ENCODE assay signal across 8 mouse cellular contexts in the genomic region with DNA sequence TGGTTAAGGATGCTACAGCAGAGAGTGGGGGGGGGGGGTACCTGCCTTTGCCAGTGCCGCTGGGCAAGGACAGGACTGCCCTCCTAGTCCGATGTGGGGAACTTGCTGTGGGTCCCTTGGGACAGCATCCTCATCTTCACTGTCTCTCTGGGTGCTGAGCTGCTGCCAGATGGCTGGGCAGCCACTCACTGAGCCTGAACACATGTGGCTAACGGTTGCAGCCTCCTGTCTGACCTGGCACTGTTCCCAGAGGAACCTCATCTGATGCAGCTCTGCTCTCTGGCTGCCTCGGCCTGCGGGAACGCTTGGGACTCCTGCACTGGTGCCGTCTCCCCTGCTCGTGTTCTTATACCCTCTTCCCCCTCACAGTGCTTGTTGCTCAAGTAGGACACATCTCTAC. TPM values are rescaled to one million over a fixed set of nuclear protein-coding genes. Genes with fewer than 3 reads are reported as not detected.
DNase-seq lines count a peak whose midpoint lies in the region; ATAC-seq and TF ChIP-seq lines count a peak whose summit lies in the region.

No protein-coding gene starts in this region.

- no peaks in the 10 kb centered on the region for H3K36me3 ChIP-seq in kidney, embryonic 14.5 days (ENCODE audit: control insufficient read depth, insufficient read depth, low read length)
- H3K36me3 ChIP-seq in ES-E14 (ENCODE audit: control insufficient read depth, insufficient read depth, low read length, poor library complexity, severe bottlenecking): no peaks in the 10 kb centered on the region
- no peaks in the 10 kb centered on the region for H3K36me3 ChIP-seq in heart, embryonic 16.5 days (ENCODE audit: control insufficient read depth, insufficient read depth)

- peak; percentile 48 for DNase-seq in kidney, adult 11 months
- DNase-seq in ES-E14 (ENCODE audit: low read depth, low spot score): no peak
- peak; percentile 65 to 73 for DNase-seq in cerebellum, postnatal 14 days
- peak; percentile 46 to 56 for DNase-seq in layer of hippocampus, postnatal 10 days (ENCODE audit: low spot score in 2 of 2)
- peak; percentile 49 for DNase-seq in right cerebral cortex, postnatal 14 days
- no peak for DNase-seq in thymus, adult 18-20 months

- no peaks in the 10 kb centered on the region for H3K9me3 ChIP-seq in kidney, embryonic 14.5 days (ENCODE audit: control insufficient read depth, low read length)
- H3K9me3 ChIP-seq in ES-E14 (ENCODE audit: control insufficient read depth, insufficient read depth, low read depth, low read length): no peaks in the 10 kb centered on the region
- H3K9me3 ChIP-seq in heart, embryonic 16.5 days (replicated peaks; ENCODE audit: control insufficient read depth, low read length): no peaks in the 10 kb centered on the region

- H3K4me3 ChIP-seq in kidney, embryonic 14.5 days (ENCODE audit: low read length): no peak overlapping the region
- no peak overlapping the region for H3K4me3 ChIP-seq in ES-E14 (ENCODE audit: insufficient read depth in 1 of 2, low read depth in 1 of 2, low read length in 2 of 2, poor library complexity in 1 of 2, severe bottlenecking in 1 of 2)
- H3K4me3 ChIP-seq in heart, embryonic 16.5 days (ENCODE audit: low read length): no peak overlapping the region

- H3K27ac ChIP-seq in kidney, embryonic 14.5 days (ENCODE audit: low read depth, low read length): no peak overlapping the region
- no peak overlapping the region for H3K27ac ChIP-seq in ES-E14 (ENCODE audit: insufficient read depth, low read depth, low read length, poor library complexity, severe bottlenecking)
- peak overlapping the region; percentile 20; the same call in 1 of the 2 replicates for H3K27ac ChIP-seq in heart, embryonic 16.5 days (ENCODE audit: low read length)

- no peaks in the 10 kb centered on the region for H3K27me3 ChIP-seq in kidney, embryonic 14.5 days (ENCODE audit: control insufficient read depth, insufficient read depth, low read length)
- H3K27me3 ChIP-seq in heart, embryonic 16.5 days (ENCODE audit: control insufficient read depth, insufficient read depth, low read length): no peaks in the 10 kb centered on the region

- no peak overlapping the region for H3K4me2 ChIP-seq in kidney, embryonic 14.5 days (replicated peaks; ENCODE audit: low read depth, low read length)
- H3K4me2 ChIP-seq in heart, embryonic 16.5 days (ENCODE audit: low read depth, low read length): 0 out of 2 replicates have a peak overlapping the region, but pooled peaks have one; percentile 8

- ATAC-seq in kidney, embryonic 14.5 days (ENCODE audit: low FRiP score, low TSS enrichment): no peak; the same call in 1 of the 2 replicates
- peak; percentile 52; the same call in 1 of the 2 replicates for ATAC-seq in heart, embryonic 16.5 days (replicated peaks; ENCODE audit: extremely low read depth, insufficient read depth, low FRiP score)

- WGBS in kidney, embryonic 14.5 days: 59% methylated on average over 8 of the region's 8 CpGs
- WGBS in heart, embryonic 16.5 days: 28% methylated on average over 8 of the region's 8 CpGs

- peaks cover 16% of the 10 kb centered on the region for H3K4me1 ChIP-seq in kidney, embryonic 14.5 days (ENCODE audit: control insufficient read depth, insufficient read depth, low read length)
- H3K4me1 ChIP-seq in ES-E14 (ENCODE audit: control insufficient read depth in 2 of 2, insufficient read depth in 2 of 2, low read length in 2 of 2, poor library complexity in 1 of 2): peaks cover 0 to 7% of the 10 kb centered on the region in 2 experiments; a peak in 1 of 4 replicates
- peaks cover 69% of the 10 kb centered on the region for H3K4me1 ChIP-seq in heart, embryonic 16.5 days (ENCODE audit: control insufficient read depth, insufficient read depth, low read length)

- in situ Hi-C loops in ES-E14 (cut with MboI; ENCODE audit: low sequenced_read_pairs in 2 of 2, unreplicated experiment in 2 of 2): no loop called here

- H3K9ac ChIP-seq in kidney, embryonic 14.5 days (ENCODE audit: low read depth, low read length): no peak overlapping the region
- 0 out of 2 replicates have a peak overlapping the region, but pooled peaks have one; percentile 1 for H3K9ac ChIP-seq in ES-E14 (ENCODE audit: insufficient read depth, low read depth, low read length, poor library complexity, severe bottlenecking)
- H3K9ac ChIP-seq in heart, embryonic 16.5 days (ENCODE audit: low read length): no peak overlapping the region

TF ChIP-seq in ES-E14, 5 proteins besides CTCF, POLR2A, EP300 and RAD21:
- TF ChIP-seq CHD2 (IDR thresholded peaks at IDR 0.05; ENCODE audit: low read depth, low read length) (no peak), ZC3H11A (IDR thresholded peaks at IDR 0.05; ENCODE audit: borderline replicate concordance, low read depth, low read length) (no peak), ZNF384 (IDR thresholded peaks at IDR 0.05; ENCODE audit: low read depth, low read length) (no peak), MAFK (IDR thresholded peaks at IDR 0.05; ENCODE audit: insufficient read depth, low read depth, low read length) (no peak), HCFC1 (IDR thresholded peaks at IDR 0.05; ENCODE audit: borderline replicate concordance, insufficient read depth, low read length) (no peak)
TF ChIP-seq in ES-E14: peak in this region for 0.

RNA-seq across cellular contexts. Expression of a gene that starts 8.6 kb away (rescaled TPM):
- polyA plus RNA-seq in kidney, embryonic 14.5 days (2014; fragmentation: Nextera tagmentation; extraction: Ambion mirVana): 19.6 and 26.1 TPM in 2 replicates
- 10.9 and 11.5 TPM in 2 replicates for total RNA-seq in ES-E14 (2012; rRNA removed)
- 47.4 and 54.8 TPM in 2 replicates for polyA plus RNA-seq in heart, embryonic 16.5 days (2015; fragmentation: Nextera tagmentation; extraction: Ambion mirVana)
- 10 to 100 TPM; 41.2 to 43.2 TPM for total RNA-seq in layer of hippocampus, postnatal 10 days (2021)

Comparison
In these comparisons a context has a peak if more than half of its experiments do, and no peak if none do; other contexts are left out.
1. DNase-seq: peak in kidney, adult 11 months (single experiment), cerebellum, postnatal 14 days (2 of 2), layer of hippocampus, postnatal 10 days (2 of 2) and right cerebral cortex, postnatal 14 days (single experiment); none in ES-E14 (single experiment) and thymus, adult 18-20 months (0 of 2).